Mouse (Mus musculus) myocyte (in vitro differentiated cells): Measurements from ENCODE around the gene Lta. TPM values are rescaled to one million over a fixed set of nuclear protein-coding genes. Genes with fewer than 3 reads are reported as not detected.
A peak's percentile ranks its signal among the peaks of the same experiment; 100 is the strongest.

Source experiments
- H3K27me3 ChIP-seq: one replicate; pipeline ENCODE4 v1.6.1; 2011; ENCODE audit not compliant: control insufficient read depth, insufficient read depth, insufficient read length
- H3K36me3 ChIP-seq: one replicate; pipeline ENCODE4 v1.6.1; 2011; ENCODE audit not compliant: control insufficient read depth, insufficient read depth
- H3K4me2 ChIP-seq: one replicate; pipeline ENCODE4 v1.6.1; 2011; ENCODE audit warnings: low read depth, control low read depth
- H3K4me3 ChIP-seq: one replicate; pipeline ENCODE4 v1.5.1; 2011; ENCODE audit warnings: mild to moderate bottlenecking, control low read depth, moderate library complexity
- H3K79me2 ChIP-seq: one replicate; pipeline ENCODE4 v1.6.1; 2011; ENCODE audit not compliant: control insufficient read depth, insufficient read depth
- H3ac ChIP-seq: one replicate; pipeline ENCODE4 v1.6.1; 2011; ENCODE audit not compliant: control insufficient read depth, insufficient read length
- E2F4 ChIP-seq: IDR thresholded peaks from one replicate; pipeline ENCODE4 v1.6.1; 2011; ENCODE audit warnings: mild to moderate bottlenecking, control low read depth, moderate library complexity; ENCODE audit not compliant: insufficient read depth
- MAX ChIP-seq: IDR thresholded peaks from one replicate; pipeline ENCODE4 v1.6.1; 2011; ENCODE audit warnings: low read depth, mild to moderate bottlenecking, control low read depth
- MYOG ChIP-seq, 3 experiments: IDR thresholded peaks; one replicate each; pipeline ENCODE4 v1.6.1; 2011; ENCODE audit warnings: control low read depth in 2 of 3, low read depth in 2 of 3, mild to moderate bottlenecking in 2 of 3; ENCODE audit not compliant: insufficient read length in 2 of 3, control insufficient read depth in 1 of 3, insufficient read depth in 1 of 3
- POLR2A ChIP-seq: IDR thresholded peaks from one replicate; pipeline ENCODE4 v1.6.1; 2011; ENCODE audit warnings: low read depth, mild to moderate bottlenecking, control low read depth, moderate library complexity; ENCODE audit not compliant: insufficient read length
- POLR2AphosphoS2 ChIP-seq: IDR thresholded peaks from one replicate; pipeline ENCODE4 v1.6.1; 2011; ENCODE audit warnings: low read depth, control low read depth; ENCODE audit not compliant: insufficient read length
- REST ChIP-seq: IDR thresholded peaks from one replicate; pipeline ENCODE4 v1.6.1; 2011; ENCODE audit warnings: mild to moderate bottlenecking, control low read depth, moderate library complexity; ENCODE audit not compliant: insufficient read depth, insufficient read length
- SRF ChIP-seq: IDR thresholded peaks from one replicate; pipeline ENCODE4 v1.6.1; 2011; ENCODE audit warnings: low read depth; ENCODE audit not compliant: control insufficient read depth, insufficient read length
- TCF12 ChIP-seq: IDR thresholded peaks from one replicate; pipeline ENCODE4 v1.6.1; 2011; ENCODE audit warnings: mild to moderate bottlenecking, control low read depth; ENCODE audit not compliant: poor library complexity, insufficient read depth, severe bottlenecking
- TCF3 ChIP-seq: IDR thresholded peaks from one replicate; pipeline ENCODE4 v1.6.1; 2011; ENCODE audit warnings: low read depth, control low read depth; ENCODE audit not compliant: insufficient read length
- USF1 ChIP-seq: IDR thresholded peaks from one replicate; pipeline ENCODE4 v1.6.1; 2011; ENCODE audit warnings: low read depth, mild to moderate bottlenecking, control low read depth, moderate library complexity
- polyA plus RNA-seq: library from polyadenylated mRNA; unstranded; fragments of >200 nt; fragmentation: generic; extraction: Trizol; gene quantifications from one replicate; pipeline ENCODE4 v1.2.1, GENCODE M21; 2012; ENCODE audit warnings: missing spikeins

Gene Lta
- polyA plus RNA-seq, 1 experiment: 0.26 TPM

DNA sequence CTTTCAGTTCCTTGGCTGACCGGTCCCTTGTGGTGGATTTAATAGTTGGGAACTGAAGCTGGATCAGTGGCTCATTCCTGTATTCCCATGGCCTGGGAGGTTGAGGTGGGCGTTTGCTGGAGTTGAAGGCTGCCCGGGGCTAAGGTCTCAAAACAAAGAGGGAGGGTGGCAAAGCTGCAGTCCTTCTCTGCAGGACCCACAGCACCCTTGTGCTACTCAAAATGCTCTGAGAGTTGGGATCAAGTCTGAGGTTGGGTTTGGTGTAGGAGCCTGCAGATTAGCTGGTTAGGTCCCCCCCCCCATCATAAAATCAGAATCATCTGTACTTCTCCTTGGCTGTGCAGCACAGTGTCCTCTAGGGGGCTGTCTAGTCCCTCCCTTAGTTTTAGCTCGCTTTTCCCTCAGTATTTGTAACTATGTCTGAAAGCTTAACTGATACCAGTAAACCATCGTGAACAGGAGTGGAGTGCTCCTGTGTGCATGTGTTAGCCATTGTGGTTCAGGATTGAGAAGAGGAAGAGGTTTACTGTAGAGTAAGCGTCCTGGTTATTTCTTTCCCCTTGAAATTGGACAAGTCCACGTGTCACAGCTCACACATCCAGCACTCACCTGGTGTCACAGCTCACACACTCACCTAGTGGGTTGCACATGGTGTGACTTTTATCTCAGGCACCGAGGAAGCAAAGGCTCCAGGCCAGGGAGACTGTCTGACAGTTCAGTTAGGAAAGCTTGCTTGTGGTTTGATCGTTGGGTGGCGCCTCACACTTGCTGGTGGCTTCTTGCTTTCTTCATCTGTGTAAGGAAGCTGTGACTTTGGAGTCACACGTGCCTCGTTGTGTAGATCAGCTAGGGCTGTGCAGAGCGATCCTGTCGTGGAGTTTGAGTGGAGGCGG, 40.8 kb upstream of the Lta start:
- Histone ChIP-seq H3K36me3 (peaks cover 57% of the 10 kb centered on the region), H3K27me3 (no peaks in the 10 kb centered on the region), H3K79me2 (peaks cover 59% of the 10 kb centered on the region), H3K4me2 (no peak overlapping the region), H3ac (no peak overlapping the region), H3K4me3 (no peak overlapping the region)
- no peak for TF ChIP-seq REST
- TF ChIP-seq MAX: no peak
- peak; percentile 38 for TF ChIP-seq POLR2AphosphoS2
- TF ChIP-seq TCF3: no peak

DNA sequence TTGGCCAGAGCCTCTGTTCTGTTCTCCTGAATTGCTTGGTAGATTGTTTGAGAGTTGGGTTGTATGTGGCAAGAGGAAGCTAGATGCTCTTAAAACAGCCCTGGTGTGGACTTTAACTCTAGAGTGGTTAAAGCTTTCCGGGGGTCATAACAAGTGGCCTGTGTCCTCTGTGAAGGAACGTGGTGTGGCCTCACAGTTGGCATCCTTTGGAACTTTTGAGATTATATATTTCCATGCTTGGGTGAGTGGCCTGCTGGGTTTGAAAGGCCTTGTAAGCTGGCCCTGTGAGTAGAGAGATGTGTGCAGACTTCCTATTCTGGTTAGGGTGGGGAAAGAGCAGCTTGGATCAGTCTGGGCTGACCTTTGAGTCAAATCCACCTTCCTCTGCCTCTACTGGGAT, 39.8 kb upstream of the Lta start:
- Histone ChIP-seq H3K4me2 (peak overlapping the region; percentile 94), H3K4me3 (no peak overlapping the region)

DNA sequence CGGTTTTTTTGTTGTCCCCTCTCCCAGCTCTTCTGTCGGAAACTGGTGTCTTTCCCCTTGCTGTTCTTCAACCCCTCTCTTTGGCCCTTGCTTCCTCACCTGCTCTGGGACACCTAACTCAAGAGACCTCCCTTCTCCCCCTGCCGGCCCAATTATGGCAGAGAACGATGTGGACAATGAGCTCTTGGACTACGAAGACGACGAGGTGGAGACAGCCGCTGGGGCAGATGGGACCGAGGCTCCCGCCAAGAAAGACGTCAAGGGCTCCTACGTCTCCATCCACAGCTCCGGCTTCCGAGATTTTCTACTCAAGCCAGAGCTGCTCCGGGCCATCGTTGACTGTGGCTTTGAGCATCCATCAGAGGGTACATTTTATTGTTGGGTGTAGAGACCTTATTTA, 37.9 kb upstream of the Lta start:
- Histone ChIP-seq H3K4me2 (peak overlapping the region; percentile 94), H3ac (peak overlapping the region; percentile 67), H3K27me3 (no peaks in the 10 kb centered on the region), H3K79me2 (peaks cover 59% of the 10 kb centered on the region), H3K36me3 (peaks cover 45% of the 10 kb centered on the region), H3K4me3 (peak overlapping the region; percentile 96)
- peak; percentile 39 for TF ChIP-seq POLR2AphosphoS2
- no peak for TF ChIP-seq TCF12
- no peak for TF ChIP-seq USF1
- no peak for TF ChIP-seq SRF
- no peak for TF ChIP-seq TCF3
- TF ChIP-seq E2F4: no peak

More for the DNA sequence above, 39.8 kb upstream of the Lta start:
- H3K27me3 ChIP-seq: no peaks in the 10 kb centered on the region
- no peak for TF ChIP-seq MAX
- TF ChIP-seq MYOG (IDR thresholded peaks at IDR 0.05; ENCODE audit: control insufficient read depth in 1 of 3, insufficient read depth in 1 of 3, insufficient read length in 2 of 3, low read depth in 2 of 3): no peak
- no peak for TF ChIP-seq USF1
- TF ChIP-seq REST: no peak
- TF ChIP-seq POLR2A: no peak
- TF ChIP-seq TCF12: no peak
- no peak for TF ChIP-seq SRF
- no peak for TF ChIP-seq TCF3
- no peak for TF ChIP-seq E2F4
- no peak for TF ChIP-seq POLR2AphosphoS2
- H3K36me3 ChIP-seq: peaks cover 52% of the 10 kb centered on the region
- H3ac ChIP-seq: no peak overlapping the region
- H3K79me2 ChIP-seq: peaks cover 59% of the 10 kb centered on the region

DNA sequence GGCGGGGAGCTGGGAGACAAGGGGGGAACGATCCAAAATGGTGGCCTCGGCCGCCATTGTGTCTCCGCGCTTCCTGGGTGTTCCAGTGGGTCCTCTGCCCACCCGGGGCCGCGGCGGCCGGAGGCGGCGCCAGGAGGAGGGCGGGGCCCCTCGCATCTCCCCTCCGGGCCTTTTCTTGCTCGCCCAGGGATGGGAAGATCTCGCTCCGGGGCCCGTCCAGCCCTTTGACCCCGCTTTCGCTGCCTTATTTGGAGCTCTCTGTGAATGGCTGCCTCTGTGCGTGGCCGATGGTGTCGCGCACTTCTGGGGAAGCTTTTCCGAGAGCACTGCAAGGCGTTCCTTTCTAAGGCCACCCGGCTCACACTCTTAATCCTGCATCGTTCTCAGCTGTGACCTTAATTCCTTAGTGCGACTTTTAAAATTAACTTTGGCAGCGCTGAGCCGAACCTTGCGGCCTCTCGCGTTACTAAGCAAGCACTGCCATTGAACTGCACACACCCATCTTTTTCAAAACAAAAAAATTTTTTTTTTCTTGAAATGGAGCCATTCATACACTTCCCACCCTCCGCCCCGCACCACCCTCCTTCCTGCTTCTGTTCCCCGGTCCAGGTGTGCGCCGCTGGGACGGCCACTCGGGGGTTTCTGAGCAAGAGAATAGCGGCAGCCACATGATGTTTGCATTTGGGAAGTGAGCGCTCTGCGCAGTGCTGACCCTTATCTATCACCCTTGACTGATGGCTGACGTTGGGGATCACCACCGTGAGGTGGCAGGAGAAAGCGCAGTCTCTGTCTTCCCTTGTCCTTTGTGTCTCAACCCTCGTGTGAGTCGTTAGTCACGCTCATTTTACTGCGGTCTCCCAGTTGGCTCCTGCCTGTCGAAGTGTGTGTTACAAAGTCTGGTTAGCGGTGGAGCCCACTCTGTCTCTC, 37.1 kb upstream of the Lta start:
- H3K27me3 ChIP-seq: no peaks in the 10 kb centered on the region
- H3K36me3 ChIP-seq: peaks cover 38% of the 10 kb centered on the region
- H3K4me2 ChIP-seq: peak overlapping the region; percentile 94
- peak overlapping the region; percentile 67 for H3ac ChIP-seq
- TF ChIP-seq POLR2A (peak; percentile 52), REST (no peak), POLR2AphosphoS2 (peak; percentile 74), SRF (peak; percentile 84)
- H3K4me3 ChIP-seq: peak overlapping the region; percentile 96
- H3K79me2 ChIP-seq: peaks cover 54% of the 10 kb centered on the region

DNA sequence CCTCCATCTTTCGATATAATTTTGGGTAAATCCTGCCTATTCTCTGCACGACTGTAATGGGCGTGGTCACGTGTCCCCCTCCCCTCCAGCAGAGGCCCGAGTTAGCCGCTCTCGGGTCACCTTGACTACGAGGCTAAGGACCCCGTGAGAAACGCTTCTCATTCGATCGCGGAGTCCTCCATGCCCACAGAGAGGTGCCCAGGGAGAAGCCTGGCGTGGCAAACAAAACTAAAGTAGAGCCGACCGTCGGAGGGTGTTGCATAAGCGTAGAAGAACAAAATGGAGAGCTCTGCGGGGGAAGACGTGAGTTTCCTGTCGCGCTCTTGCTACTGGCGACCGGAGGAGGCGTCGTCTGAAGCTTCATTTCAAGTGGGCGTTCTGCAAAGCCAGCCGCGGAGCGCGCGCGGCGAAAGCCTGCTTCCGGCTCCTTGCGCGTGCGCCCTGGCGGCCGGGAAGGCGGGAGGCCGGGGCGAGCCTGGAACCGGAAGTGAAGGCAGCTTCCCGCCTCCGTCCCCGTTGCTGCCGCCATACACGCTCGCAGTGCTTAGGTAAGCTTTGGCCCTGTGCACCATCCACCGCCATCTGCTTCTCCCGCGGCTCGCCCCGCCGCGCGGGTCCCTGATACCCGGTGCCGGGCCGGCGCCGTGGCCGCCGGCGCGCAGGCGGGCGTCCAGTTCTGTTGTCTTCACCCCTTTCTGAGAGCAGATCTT, 36.3 kb upstream of the Lta start, which contains the start of gene Ddx39b:
Gene Ddx39b, plus strand, starts transcription at position 442 of the 710 bp plus-strand sequence.
- Histone ChIP-seq H3ac (peak within 1 kb of the TSS; percentile 67), H3K4me3 (peak within 1 kb of the TSS; percentile 96), H3K79me2 (peaks cover 46% of the 10 kb centered on the region), H3K36me3 (peaks cover 30% of the 10 kb centered on the region), H3K4me2 (peak within 1 kb of the TSS; percentile 94), H3K27me3 (no peaks in the 10 kb centered on the region)
- peak; percentile 60 for TF ChIP-seq REST
- TF ChIP-seq MAX: peak; percentile 94
- peak; percentile 98 for TF ChIP-seq POLR2A
- TF ChIP-seq MYOG (IDR thresholded peaks at IDR 0.05; ENCODE audit: control insufficient read depth in 1 of 3, insufficient read depth in 1 of 3, insufficient read length in 2 of 3, low read depth in 2 of 3): no peak
- TF ChIP-seq E2F4: peak; percentile 60
- peak; percentile 96 for TF ChIP-seq USF1
- no peak for TF ChIP-seq TCF12
- peak; percentile 97 for TF ChIP-seq POLR2AphosphoS2
